Mouse (Mus musculus): ENCODE measurements around the gene Rab8b.
"Not testable (repeated sequence)": the region's sequence is repeated elsewhere in the genome, so short reads cannot be mapped to it uniquely, and the experiment has no call there.

- TF ChIP-seq POLR2A (IDR thresholded peaks at IDR 0.05; ENCODE audit: borderline replicate concordance, control insufficient read depth, low read depth, low read length); CTCF (IDR thresholded peaks at IDR 0.05; ENCODE audit: control insufficient read depth, insufficient read depth, low read length): not testable (repeated sequence)
These were observed 46.5 kb downstream of the Rab8b start for GRCm38 (mm10) chr9:66873009-66873408.
